9 mouse cellular contexts compared by ENCODE assay signal in the genomic region with DNA sequence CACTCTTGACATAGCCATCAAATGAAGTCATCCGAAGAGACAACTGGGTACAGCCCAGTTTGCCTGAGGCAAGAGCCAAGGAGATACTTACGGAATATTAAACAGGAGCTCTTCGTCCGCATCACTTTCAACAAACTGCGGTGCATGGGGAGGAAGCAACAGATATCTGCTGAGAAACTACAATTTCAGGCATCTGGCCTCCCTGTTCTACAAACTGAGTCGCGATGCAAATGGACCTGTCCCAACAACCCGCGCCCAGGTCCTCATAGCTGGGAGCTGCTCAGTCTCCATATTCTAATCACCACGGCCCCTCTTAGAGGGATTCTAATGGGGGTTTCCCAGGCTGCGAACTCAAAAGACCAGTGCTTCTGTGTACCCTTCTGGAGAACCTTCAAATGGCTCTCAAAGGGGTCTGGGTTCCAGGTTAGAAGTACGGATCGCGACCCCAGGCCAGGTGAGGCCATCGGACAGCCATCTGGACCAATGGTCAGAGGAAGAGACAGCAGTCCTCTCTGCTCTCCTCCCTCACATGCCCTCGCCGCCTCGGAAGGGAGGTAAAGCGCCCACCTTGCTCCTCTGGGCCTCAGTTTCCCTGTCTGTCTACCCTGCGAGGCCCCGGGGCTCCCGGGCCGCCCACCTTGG. TPM values are rescaled to one million over a fixed set of nuclear protein-coding genes. Genes with fewer than 3 reads are reported as not detected.
DNase-seq lines count a peak whose midpoint lies in the region; ATAC-seq and TF ChIP-seq lines count a peak whose summit lies in the region.
"Had no signal": no experiment of that assay in that cellular context is flagged by ENCODE, and none has a peak within 500 bp of the region (broad histone marks: within the 10 kb centered on the region; RNA-seq: fewer than 3 reads in every experiment).

No protein-coding gene starts in this region.

- no peaks in the 10 kb centered on the region for H3K9me3 ChIP-seq in heart, embryonic 10.5 days
- H3K9me3 ChIP-seq in limb, embryonic 14.5 days (ENCODE audit: control insufficient read depth, low read length), result no peaks in the 10 kb centered on the region

- H3K4me1 ChIP-seq in heart, embryonic 10.5 days, result peaks cover 25% of the 10 kb centered on the region
- H3K4me1 ChIP-seq in limb, embryonic 14.5 days (ENCODE audit: control insufficient read depth, insufficient read depth, low read length), result peaks cover 11% of the 10 kb centered on the region

- peaks cover 38% of the 10 kb centered on the region for H3K36me3 ChIP-seq in heart, embryonic 10.5 days
- peaks cover 29% of the 10 kb centered on the region for H3K36me3 ChIP-seq in limb, embryonic 14.5 days (ENCODE audit: control insufficient read depth, insufficient read depth, low read length)

- peak overlapping the region; percentile 79 for H3K4me2 ChIP-seq in limb, embryonic 14.5 days (replicated peaks; ENCODE audit: low read depth, low read length, severe bottlenecking)

- peak; percentile 32 for ATAC-seq in erythroblast, adult 5-6 weeks (replicated peaks; ENCODE audit: low FRiP score, poor library complexity, severe bottlenecking)
- ATAC-seq in limb, embryonic 14.5 days (ENCODE audit: low FRiP score, low read depth), result no peak

- no peak for TF ChIP-seq POLR2A in limb, embryonic 14.5 days (IDR thresholded peaks at IDR 0.05; ENCODE audit: borderline replicate concordance, extremely low read depth, insufficient read depth, insufficient read length)

- WGBS in heart, embryonic 10.5 days, result 9% methylated on average over 23 of the region's 23 CpGs
- 11% methylated on average over 23 of the region's 23 CpGs for WGBS in limb, embryonic 14.5 days

- H3K9ac ChIP-seq in limb, embryonic 14.5 days (ENCODE audit: low read depth, low read length, severe bottlenecking), result peak overlapping the region; percentile 90

- H3K4me3 ChIP-seq in heart, embryonic 10.5 days, result peak overlapping the region; percentile 85
- peak overlapping the region; percentile 93 for H3K4me3 ChIP-seq in limb, embryonic 14.5 days (replicated peaks; ENCODE audit: low read length)

- H3K27me3 ChIP-seq in heart, embryonic 10.5 days (ENCODE audit: insufficient read depth, poor library complexity, severe bottlenecking), result no peaks in the 10 kb centered on the region
- no peaks in the 10 kb centered on the region for H3K27me3 ChIP-seq in limb, embryonic 14.5 days (ENCODE audit: control insufficient read depth, insufficient read depth, low read length)
- H3K27me3 ChIP-seq: Patski had no signal

- peak; percentile 80 for DNase-seq in heart, embryonic 10.5 days (ENCODE audit: low spot score)
- no peak for DNase-seq in heart, adult 11 months
- peak; percentile 21 to 26 for DNase-seq in B cell, adult 2 months
- no peak for DNase-seq in limb, embryonic 14.5 days (ENCODE audit: low spot score)
- DNase-seq in retina, embryonic 14.5 days (ENCODE audit: low spot score), result peak; percentile 21
- DNase-seq in ovary, postnatal 10 days (ENCODE audit: low spot score), result no peak
- no peak for DNase-seq in gastrocnemius, postnatal 14 days

- intact Hi-C loops in gastrocnemius, postnatal 14 days (cut with DNase I; ENCODE audit: low total_unique reads), result no loop called here

- H3K27ac ChIP-seq in heart, embryonic 10.5 days, result peak overlapping the region; percentile 96
- peak overlapping the region; percentile 77 for H3K27ac ChIP-seq in limb, embryonic 14.5 days (replicated peaks; ENCODE audit: low read depth, low read length)

RNA-seq across cellular contexts. Expression of a gene that starts 0.6 kb away (rescaled TPM):
- polyA plus RNA-seq in heart, embryonic 10.5 days (2016; fragmentation: Nextera tagmentation; extraction: Ambion mirVana), result 50.8 and 67.8 TPM in 2 replicates
- total RNA-seq in erythroblast, adult 5-6 weeks (2015; ENCODE audit: low replicate concordance), result 24.4 and 34.5 TPM in 2 replicates
- 72.0 and 131 TPM in 2 replicates for total RNA-seq in erythroblast, adult 5-6 weeks (2017; ENCODE audit: low replicate concordance)
- 49.1 and 50.2 TPM in 2 replicates for polyA plus RNA-seq in limb, embryonic 14.5 days (2012; rRNA removed)
- 52.6 and 59.9 TPM in 2 replicates for polyA plus RNA-seq in limb, embryonic 14.5 days (2014; fragmentation: Nextera tagmentation; extraction: Ambion mirVana)
- total RNA-seq in gastrocnemius, postnatal 14 days (2021), result 10 to 100 TPM; 20.4 to 21.4 TPM

RNA-seq across cellular contexts. Expression of a gene that starts 14.0 kb away (rescaled TPM):
- polyA plus RNA-seq in heart, embryonic 10.5 days (2016; fragmentation: Nextera tagmentation; extraction: Ambion mirVana), result 105 and 134 TPM in 2 replicates
- 14.6 and 25.2 TPM in 2 replicates for total RNA-seq in erythroblast, adult 5-6 weeks (2015; ENCODE audit: low replicate concordance)
- total RNA-seq in erythroblast, adult 5-6 weeks (2017; ENCODE audit: low replicate concordance), result 4.5 and 6.1 TPM in 2 replicates
- polyA plus RNA-seq in limb, embryonic 14.5 days (2012; rRNA removed), result 106 and 133 TPM in 2 replicates
- 105 and 117 TPM in 2 replicates for polyA plus RNA-seq in limb, embryonic 14.5 days (2014; fragmentation: Nextera tagmentation; extraction: Ambion mirVana)
- 10 to 100 TPM; 28.9 to 29.2 TPM for total RNA-seq in gastrocnemius, postnatal 14 days (2021)

RNA-seq across cellular contexts. Expression of a gene that starts 22.9 kb away (rescaled TPM):
- 46.0 and 48.0 TPM in 2 replicates for polyA plus RNA-seq in heart, embryonic 10.5 days (2016; fragmentation: Nextera tagmentation; extraction: Ambion mirVana)
- total RNA-seq in erythroblast, adult 5-6 weeks (2015; ENCODE audit: low replicate concordance), result 2.3 and 7.9 TPM in 2 replicates
- total RNA-seq in erythroblast, adult 5-6 weeks (2017; ENCODE audit: low replicate concordance), result 2.3 and 4.2 TPM in 2 replicates
- 83.7 and 101 TPM in 2 replicates for polyA plus RNA-seq in limb, embryonic 14.5 days (2012; rRNA removed)
- 52.0 and 59.3 TPM in 2 replicates for polyA plus RNA-seq in limb, embryonic 14.5 days (2014; fragmentation: Nextera tagmentation; extraction: Ambion mirVana)
- 1 to 10 TPM; 1.2 to 2.1 TPM for total RNA-seq in gastrocnemius, postnatal 14 days (2021)

RNA-seq across cellular contexts. Expression of a gene that starts 35.1 kb away (rescaled TPM):
- 35.6 and 36.1 TPM in 2 replicates for polyA plus RNA-seq in heart, embryonic 10.5 days (2016; fragmentation: Nextera tagmentation; extraction: Ambion mirVana)
- 35.7 and 44.5 TPM in 2 replicates for total RNA-seq in erythroblast, adult 5-6 weeks (2015; ENCODE audit: low replicate concordance)
- 40.0 and 53.8 TPM in 2 replicates for total RNA-seq in erythroblast, adult 5-6 weeks (2017; ENCODE audit: low replicate concordance)
- polyA plus RNA-seq in limb, embryonic 14.5 days (2012; rRNA removed), result 21.6 and 28.1 TPM in 2 replicates
- polyA plus RNA-seq in limb, embryonic 14.5 days (2014; fragmentation: Nextera tagmentation; extraction: Ambion mirVana), result 50.5 and 50.8 TPM in 2 replicates
- 10 to 100 TPM; 46.2 to 46.7 TPM for total RNA-seq in gastrocnemius, postnatal 14 days (2021)

RNA-seq across cellular contexts. Expression of a gene that starts 40.2 kb away (rescaled TPM):
- polyA plus RNA-seq in heart, embryonic 10.5 days (2016; fragmentation: Nextera tagmentation; extraction: Ambion mirVana), result 67.5 and 77.1 TPM in 2 replicates
- total RNA-seq in erythroblast, adult 5-6 weeks (2015; ENCODE audit: low replicate concordance), result 17.3 and 45.4 TPM in 2 replicates
- 15.6 and 15.8 TPM in 2 replicates for total RNA-seq in erythroblast, adult 5-6 weeks (2017; ENCODE audit: low replicate concordance)
- polyA plus RNA-seq in limb, embryonic 14.5 days (2012; rRNA removed), result 60.8 and 69.7 TPM in 2 replicates
- polyA plus RNA-seq in limb, embryonic 14.5 days (2014; fragmentation: Nextera tagmentation; extraction: Ambion mirVana), result 93.4 and 97.6 TPM in 2 replicates
- 10 to 100 TPM; 47.2 to 56.6 TPM for total RNA-seq in gastrocnemius, postnatal 14 days (2021)

Comparison
In these comparisons a context has a peak if more than half of its experiments do, and no peak if none do; other contexts are left out.
1. DNase-seq: peak in heart, embryonic 10.5 days (single experiment), B cell, adult 2 months (2 of 2) and retina, embryonic 14.5 days (single experiment); none in heart, adult 11 months (single experiment), limb, embryonic 14.5 days (single experiment), ovary, postnatal 10 days (single experiment) and gastrocnemius, postnatal 14 days (single experiment).